Comparison of ENCODE assay signal across 24 mouse cellular contexts in the genomic region with DNA sequence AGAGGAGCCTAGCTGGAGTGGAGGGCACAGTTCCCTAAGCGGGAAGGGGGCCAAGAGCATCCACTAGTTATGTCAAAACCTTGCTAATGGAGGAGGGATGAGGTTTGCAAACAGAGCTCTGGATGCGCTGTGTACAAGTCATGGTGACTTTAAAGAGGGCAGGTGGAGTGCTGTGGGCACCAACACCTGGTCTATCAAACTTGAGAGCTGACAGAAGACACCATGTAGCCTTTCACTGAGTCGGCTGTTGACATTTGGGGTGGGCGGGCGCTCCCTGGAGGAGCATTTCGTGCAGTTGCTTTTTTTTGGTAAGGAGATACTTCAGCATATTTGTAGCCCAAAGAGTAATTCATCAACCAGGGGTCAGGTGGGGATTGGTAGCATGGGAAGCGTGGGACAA. TPM values are rescaled to one million over a fixed set of nuclear protein-coding genes. Genes with fewer than 3 reads are reported as not detected.
A peak's percentile ranks its signal among the peaks of the same experiment; 100 is the strongest.
DNase-seq lines count a peak whose midpoint lies in the region; ATAC-seq and TF ChIP-seq lines count a peak whose summit lies in the region.
"Had no signal": no experiment of that assay in that cellular context is flagged by ENCODE, and none has a peak within 500 bp of the region (broad histone marks: within the 10 kb centered on the region; RNA-seq: fewer than 3 reads in every experiment).

No protein-coding gene starts in this region.

- 73% methylated on average over 7 of the region's 7 CpGs for WGBS in heart, embryonic 10.5 days
- 75% methylated on average over 7 of the region's 7 CpGs for WGBS in heart, embryonic 15.5 days
- WGBS in kidney, postnatal 0 days = 58% methylated on average over 7 of the region's 7 CpGs

- H3K36me3 ChIP-seq in heart, embryonic 10.5 days = no peaks in the 10 kb centered on the region
- H3K36me3 ChIP-seq in heart, embryonic 15.5 days = no peaks in the 10 kb centered on the region
- H3K36me3 ChIP-seq in kidney, postnatal 0 days (ENCODE audit: insufficient read depth, low read length) = no peaks in the 10 kb centered on the region
- H3K36me3 ChIP-seq in myocyte (ENCODE audit: control insufficient read depth, insufficient read depth) = no peaks in the 10 kb centered on the region
- H3K36me3 ChIP-seq: embryonic facial prominence, embryonic 10.5 days; G1E; hindbrain, embryonic 12.5 days had no signal

- TF ChIP-seq CTCF in kidney, postnatal 0 days (IDR thresholded peaks at IDR 0.05; ENCODE audit: low read depth) = peak; percentile 11; the same call in 1 of the 2 replicates

- no peak overlapping the region for H3ac ChIP-seq in myocyte (ENCODE audit: control insufficient read depth, insufficient read length)

- H3K9ac ChIP-seq in heart, embryonic 15.5 days = no peak overlapping the region
- no peak overlapping the region for H3K9ac ChIP-seq in kidney, postnatal 0 days (ENCODE audit: low read depth, low read length)
- H3K9ac ChIP-seq: forebrain, postnatal 0 days; hindbrain, embryonic 12.5 days had no signal

- no peaks in the 10 kb centered on the region for H3K9me3 ChIP-seq in heart, embryonic 10.5 days
- no peaks in the 10 kb centered on the region for H3K9me3 ChIP-seq in heart, embryonic 15.5 days (replicated peaks)
- H3K9me3 ChIP-seq in kidney, postnatal 0 days (replicated peaks; ENCODE audit: low read length) = no peaks in the 10 kb centered on the region
- H3K9me3 ChIP-seq: embryonic facial prominence, embryonic 10.5 days; forebrain, embryonic 13.5 days; G1E; hindbrain, embryonic 12.5 days had no signal

- ATAC-seq in heart, embryonic 15.5 days (replicated peaks; ENCODE audit: insufficient number of reproducible peaks, insufficient read depth, low FRiP score, low read depth) = no peak
- no peak for ATAC-seq in kidney, postnatal 0 days (replicated peaks; ENCODE audit: low FRiP score, low read depth)
- ATAC-seq: CD4-positive, CD25-positive, alpha-beta regulatory T cell, adult 4 months had no signal

- intact Hi-C loops in heart, postnatal 25 days (cut with DNase I) = loop anchor here (5.0 kb wide), 3 partner anchors 34 to 481 kb away; no protein-coding TSS in a partner anchor

- TF ChIP-seq POLR2A in myocyte (IDR thresholded peaks at IDR 0.05; ENCODE audit: insufficient read length, low read depth) = no peak

- peaks cover 59% of the 10 kb centered on the region for H3K4me1 ChIP-seq in heart, embryonic 10.5 days
- peaks cover 43% of the 10 kb centered on the region for H3K4me1 ChIP-seq in heart, embryonic 15.5 days (replicated peaks)
- no peaks in the 10 kb centered on the region; the same call in 1 of the 2 replicates for H3K4me1 ChIP-seq in kidney, postnatal 0 days (replicated peaks; ENCODE audit: insufficient read depth, low read length)

- H3K27me3 ChIP-seq in heart, embryonic 10.5 days (ENCODE audit: insufficient read depth, poor library complexity, severe bottlenecking) = no peaks in the 10 kb centered on the region
- no peaks in the 10 kb centered on the region for H3K27me3 ChIP-seq in heart, embryonic 15.5 days
- no peaks in the 10 kb centered on the region for H3K27me3 ChIP-seq in kidney, postnatal 0 days (ENCODE audit: insufficient read depth, low read length)
- H3K27me3 ChIP-seq in myocyte (ENCODE audit: control insufficient read depth, insufficient read depth, insufficient read length) = no peaks in the 10 kb centered on the region
- H3K27me3 ChIP-seq: hindbrain, embryonic 12.5 days had no signal

- no peaks in the 10 kb centered on the region for H3K79me2 ChIP-seq in myocyte (ENCODE audit: control insufficient read depth, insufficient read depth)

- H3K4me2 ChIP-seq in heart, embryonic 15.5 days = no peak overlapping the region
- no peak overlapping the region for H3K4me2 ChIP-seq in kidney, postnatal 0 days (ENCODE audit: low read length)
- H3K4me2 ChIP-seq in myocyte (ENCODE audit: low read depth) = no peak overlapping the region

- DNase-seq in heart, embryonic 10.5 days (ENCODE audit: low spot score) = no peak
- no peak for DNase-seq in heart, postnatal 25 days (ENCODE audit: low spot score)
- DNase-seq in heart, adult 11 months = no peak
- no peak for DNase-seq in kidney, postnatal 0 days (ENCODE audit: low spot score)
- DNase-seq in kidney, adult 11 months = no peak
- DNase-seq: adrenal gland, adult 8-10 months; adrenal gland, postnatal 36 days; B cell, adult 2 months; cerebellum, postnatal 10 days; forebrain, postnatal 0 days; gastrocnemius, postnatal 14 days had no signal

- H3K27ac ChIP-seq in heart, embryonic 10.5 days = peak overlapping the region; percentile 67
- peak overlapping the region; percentile 79 for H3K27ac ChIP-seq in heart, embryonic 15.5 days
- no peak overlapping the region for H3K27ac ChIP-seq in kidney, postnatal 0 days
- H3K27ac ChIP-seq: forebrain, embryonic 13.5 days; hindbrain, postnatal 0 days had no signal

- H3K4me3 ChIP-seq in heart, embryonic 10.5 days = no peak overlapping the region
- H3K4me3 ChIP-seq in heart, embryonic 15.5 days = no peak overlapping the region
- H3K4me3 ChIP-seq in kidney, postnatal 0 days (replicated peaks; ENCODE audit: low read depth, low read length) = no peak overlapping the region
- no peak overlapping the region for H3K4me3 ChIP-seq in myocyte
- H3K4me3 ChIP-seq: forebrain, embryonic 13.5 days; hindbrain, embryonic 12.5 days had no signal

TF ChIP-seq in myocyte, 11 proteins besides CTCF, POLR2A, EP300 and RAD21:
- TF ChIP-seq REST (IDR thresholded peaks at IDR 0.05; ENCODE audit: insufficient read depth, insufficient read length) = no peak
- TF ChIP-seq MYOG (IDR thresholded peaks at IDR 0.05; ENCODE audit: control insufficient read depth in 1 of 3, insufficient read depth in 1 of 3, insufficient read length in 2 of 3, low read depth in 2 of 3) = peak in 1 of 3 experiments; percentile 69
- no peak for TF ChIP-seq TCF12 (IDR thresholded peaks at IDR 0.05; ENCODE audit: insufficient read depth, poor library complexity, severe bottlenecking)
- TF ChIP-seq USF1 (IDR thresholded peaks at IDR 0.05; ENCODE audit: low read depth) = no peak
- peak in 2 of 3 experiments; percentile 7 to 57 for TF ChIP-seq MYOD1 (IDR thresholded peaks at IDR 0.05; ENCODE audit: control insufficient read depth in 1 of 3, insufficient read length in 2 of 3, low read depth in 2 of 3)
- TF ChIP-seq POLR2AphosphoS2 (IDR thresholded peaks at IDR 0.05; ENCODE audit: insufficient read length, low read depth) = no peak
- no peak for TF ChIP-seq MAX (IDR thresholded peaks at IDR 0.05; ENCODE audit: low read depth)
- no peak for TF ChIP-seq E2F4 (IDR thresholded peaks at IDR 0.05; ENCODE audit: insufficient read depth)
- TF ChIP-seq SRF (IDR thresholded peaks at IDR 0.05; ENCODE audit: control insufficient read depth, insufficient read length, low read depth) = no peak
- TF ChIP-seq CEBPB (IDR thresholded peaks at IDR 0.05; ENCODE audit: insufficient read depth, poor library complexity, severe bottlenecking) = no peak
- no peak for TF ChIP-seq TCF3 (IDR thresholded peaks at IDR 0.05; ENCODE audit: insufficient read length, low read depth)

RNA-seq across cellular contexts. Expression of gene Ccdc182, which starts 42.6 kb away (rescaled TPM):
- polyA plus RNA-seq in heart, embryonic 10.5 days (2016; fragmentation: Nextera tagmentation; extraction: Ambion mirVana) = 0.18 TPM in 1 of 2 replicates, not detected in the other
- total RNA-seq in heart, postnatal 25 days (2021) = not detected
- not detected in 2 replicates for polyA plus RNA-seq in heart, embryonic 15.5 days (2015; fragmentation: Nextera tagmentation; extraction: Ambion mirVana)
- polyA plus RNA-seq in kidney, postnatal 0 days (2015; fragmentation: Nextera tagmentation; extraction: Ambion mirVana) = 4.2 TPM in 2 replicates
- not detected for polyA plus RNA-seq in myocyte (2012; fragmentation: generic; extraction: Trizol)
- total RNA-seq: adrenal gland, postnatal 36 days; forebrain, postnatal 0 days; G1E; gastrocnemius, adult 18-20 months; gastrocnemius, postnatal 14 days; heart, postnatal 10 days; hindbrain, postnatal 0 days had no signal
- polyA plus RNA-seq: CD4-positive, CD25-positive, alpha-beta regulatory T cell, adult 4 months; embryonic facial prominence, embryonic 14.5 days; forebrain, postnatal 0 days; G1E; gonadal fat pad, adult 2 months; hindbrain, postnatal 0 days; intestine, embryonic 14.5 days had no signal

RNA-seq across cellular contexts. Expression of gene Mrps23, which starts 47.1 kb away (rescaled TPM):
- polyA plus RNA-seq in heart, embryonic 10.5 days (2016; fragmentation: Nextera tagmentation; extraction: Ambion mirVana) = 74.6 and 82.3 TPM in 2 replicates
- 100 to 1,000 TPM; 301 to 306 TPM for total RNA-seq in heart, postnatal 25 days (2021)
- polyA plus RNA-seq in heart, embryonic 15.5 days (2015; fragmentation: Nextera tagmentation; extraction: Ambion mirVana) = 80.7 and 93.9 TPM in 2 replicates
- polyA plus RNA-seq in kidney, postnatal 0 days (2015; fragmentation: Nextera tagmentation; extraction: Ambion mirVana) = 76.3 and 77.7 TPM in 2 replicates
- polyA plus RNA-seq in myocyte (2012; fragmentation: generic; extraction: Trizol) = 319 TPM
